Mouse (Mus musculus) cerebellum, postnatal 4 days (tissue): Measurements from ENCODE around the gene 1110051M20Rik.

Experiments used
- DNase-seq, 2 experiments: peaks; one replicate each; pipeline ENCODE4 v3.0.0; 2022; ENCODE audit warnings: low spot score in 2 of 2, mixed read lengths in 1 of 2

1110051M20Rik gene

DNA sequence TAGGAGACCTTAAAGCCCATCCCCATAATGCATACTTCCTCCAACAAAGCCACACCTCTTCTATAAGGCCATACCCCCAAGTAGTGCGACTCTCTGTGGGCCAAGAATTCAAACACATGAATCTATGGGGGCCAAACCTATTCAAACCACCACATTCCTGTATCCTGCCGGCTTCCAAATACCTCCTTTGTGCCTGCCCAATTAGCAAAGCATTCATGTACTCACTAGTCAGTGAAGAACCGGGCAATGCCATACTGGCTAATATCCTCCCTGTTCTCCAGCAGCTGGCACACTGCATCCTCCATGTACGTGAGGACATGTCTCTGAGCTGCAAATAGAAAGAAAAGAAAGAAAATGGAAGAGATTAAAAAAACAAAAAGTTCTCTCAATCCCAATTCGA, 22.9 kb downstream of the 1110051M20Rik start:
- no peak for DNase-seq

DNA sequence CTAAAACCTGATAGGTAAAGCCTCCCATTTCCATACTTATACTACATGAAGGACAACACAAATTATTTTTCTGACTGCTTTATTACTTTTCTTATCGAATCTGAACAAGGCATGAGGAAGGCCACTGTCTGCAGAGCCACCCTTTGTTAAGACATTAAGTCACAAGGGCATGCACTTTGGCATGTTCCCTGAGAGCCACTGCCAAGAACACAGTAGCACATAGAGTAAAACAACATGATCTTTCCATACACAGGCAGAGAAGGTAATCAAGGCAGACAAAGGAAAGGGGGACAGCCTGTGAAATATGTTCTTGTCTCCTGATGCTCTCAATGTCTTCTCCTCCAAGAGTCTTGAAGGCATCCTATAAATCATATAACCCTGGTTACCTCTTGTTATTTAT, 30.7 kb downstream of the 1110051M20Rik start:
- DNase-seq = no peak

DNA sequence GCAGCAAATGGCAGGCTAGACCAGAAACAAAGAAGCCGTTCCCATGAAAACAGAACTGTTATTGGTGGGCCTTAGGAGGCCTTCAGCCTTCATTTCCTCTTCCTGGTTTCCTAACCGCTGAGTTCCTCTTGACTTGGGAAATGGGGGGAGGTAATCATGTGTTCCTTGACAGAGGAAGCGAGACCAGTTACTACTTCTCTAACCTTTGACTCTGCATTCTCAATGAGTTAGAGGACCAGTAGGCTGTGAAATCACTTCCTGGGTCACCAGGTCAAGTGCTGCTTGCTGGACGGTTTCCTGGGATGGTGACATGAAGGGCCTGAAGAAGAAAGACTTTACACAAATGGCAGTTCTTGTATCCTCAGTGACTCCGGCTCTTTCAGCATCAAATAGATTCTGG, 32.1 kb downstream of the 1110051M20Rik start:
- no peak for DNase-seq

DNA sequence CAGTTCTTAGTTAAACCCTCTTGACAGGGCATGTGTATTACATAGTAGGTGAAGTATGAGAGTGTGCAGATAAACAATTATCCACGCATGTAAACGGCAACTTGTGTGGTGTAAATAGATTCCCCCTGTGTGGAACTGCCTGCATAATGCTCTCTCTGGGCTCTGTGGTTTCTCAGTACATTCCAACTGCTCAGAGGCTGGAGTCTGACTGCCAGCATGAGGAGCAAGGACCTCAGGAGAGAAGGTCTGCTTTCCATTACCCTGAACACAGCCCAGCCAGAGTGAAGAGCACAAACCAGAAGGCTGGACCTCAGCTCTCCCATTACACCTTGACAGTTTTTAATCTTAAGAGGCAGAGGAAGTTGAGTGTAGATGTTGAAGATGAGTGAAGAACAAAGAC, 33.0 kb downstream of the 1110051M20Rik start:
- DNase-seq = no peak

DNA sequence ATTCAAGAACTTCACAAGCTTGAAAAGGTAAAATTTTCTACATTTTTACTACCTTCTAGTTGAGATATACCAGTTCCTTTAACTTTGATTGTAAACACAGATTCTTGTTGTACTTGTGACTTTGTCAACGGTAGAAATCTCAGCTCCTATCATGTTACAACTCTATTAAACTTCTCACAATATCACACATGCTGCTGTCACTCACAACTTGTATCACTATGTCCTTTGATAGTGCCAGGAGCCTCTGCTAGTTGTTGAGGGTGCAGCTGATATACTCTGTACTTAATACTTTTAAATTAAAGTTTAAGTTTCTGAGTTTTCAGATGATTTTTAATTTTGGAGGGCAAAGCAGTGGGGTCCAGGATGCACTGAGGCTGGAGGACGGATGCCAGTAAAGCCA, 36.5 kb downstream of the 1110051M20Rik start:
- DNase-seq = no peak

DNA sequence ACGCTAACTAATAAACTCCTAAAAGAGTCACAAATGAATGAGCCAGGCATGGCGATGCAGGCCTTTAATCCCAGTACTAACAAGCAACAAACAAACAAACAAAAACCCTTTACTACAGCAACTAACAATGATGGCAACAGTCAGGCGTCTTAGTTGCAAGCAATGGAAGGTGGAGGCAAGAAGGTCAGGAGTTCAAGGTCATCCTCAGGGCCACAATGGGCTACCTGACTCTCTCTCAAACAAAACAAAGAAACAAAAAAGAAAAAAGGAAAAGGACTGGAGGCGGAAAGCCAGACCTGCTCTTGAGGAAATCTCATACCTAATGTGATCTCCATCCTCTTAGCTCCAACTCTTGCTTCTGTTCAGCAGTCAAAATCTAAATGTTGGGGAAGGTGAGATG, 39.4 kb downstream of the 1110051M20Rik start:
- no peak for DNase-seq

DNA sequence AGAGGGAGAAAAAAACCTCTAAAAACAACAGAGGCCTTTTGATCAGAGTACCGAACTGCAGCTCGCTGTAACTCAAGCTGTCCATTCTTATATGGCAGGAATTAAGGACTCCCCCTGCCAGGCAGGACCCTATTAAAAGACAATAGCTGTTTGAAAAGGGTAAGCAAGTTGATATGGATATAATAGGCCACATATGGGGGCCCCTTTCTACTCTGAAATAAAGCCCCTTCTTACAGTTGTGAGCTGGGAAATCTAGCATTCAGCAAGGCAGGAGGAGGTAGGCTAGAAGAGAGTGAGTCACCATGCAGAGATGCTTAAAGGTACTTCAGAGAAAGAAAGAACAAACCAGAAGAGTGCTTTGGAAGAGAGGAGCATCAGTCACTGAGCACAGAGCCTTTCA, 44.8 kb downstream of the 1110051M20Rik start:
- no peak for DNase-seq

DNA sequence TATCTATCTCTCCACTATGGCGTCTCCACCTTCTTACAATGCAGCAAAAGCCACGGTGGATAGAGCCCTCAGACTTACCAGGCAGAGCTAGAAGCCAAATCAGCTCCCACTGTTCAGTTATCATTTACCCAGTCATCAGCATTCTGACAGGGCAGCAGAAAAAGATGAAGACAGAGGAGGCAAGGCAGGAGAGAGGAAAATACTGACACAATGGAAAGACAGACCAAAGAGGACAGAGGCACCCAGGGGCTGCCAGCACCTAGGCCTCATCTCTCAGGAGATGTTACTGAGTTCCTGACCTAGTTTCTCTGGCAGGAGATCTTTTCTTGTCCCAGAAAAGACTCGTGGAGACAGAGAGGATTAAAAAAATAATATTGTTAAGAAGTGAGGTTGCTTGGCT, 45.3 kb downstream of the 1110051M20Rik start:
- no peak for DNase-seq

DNA sequence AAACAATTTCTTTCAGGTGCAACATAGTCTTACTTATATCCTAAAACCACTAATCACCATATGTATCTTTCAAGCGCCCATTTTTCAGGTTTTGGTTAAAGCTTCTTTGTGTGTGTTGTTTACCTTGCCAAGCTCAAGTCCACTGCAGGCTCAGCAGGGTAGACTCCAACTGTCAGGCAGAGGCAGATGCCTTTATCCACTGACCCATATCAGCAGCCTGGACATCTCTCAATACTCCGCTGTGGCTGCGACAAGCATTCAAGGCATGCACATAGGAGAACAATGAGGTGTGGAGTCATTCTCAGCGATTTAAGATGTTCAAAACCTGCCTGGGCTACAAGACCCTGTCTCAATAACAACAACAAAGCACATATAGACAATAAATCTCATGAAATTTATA, 50.4 kb downstream of the 1110051M20Rik start:
- DNase-seq = no peak

DNA sequence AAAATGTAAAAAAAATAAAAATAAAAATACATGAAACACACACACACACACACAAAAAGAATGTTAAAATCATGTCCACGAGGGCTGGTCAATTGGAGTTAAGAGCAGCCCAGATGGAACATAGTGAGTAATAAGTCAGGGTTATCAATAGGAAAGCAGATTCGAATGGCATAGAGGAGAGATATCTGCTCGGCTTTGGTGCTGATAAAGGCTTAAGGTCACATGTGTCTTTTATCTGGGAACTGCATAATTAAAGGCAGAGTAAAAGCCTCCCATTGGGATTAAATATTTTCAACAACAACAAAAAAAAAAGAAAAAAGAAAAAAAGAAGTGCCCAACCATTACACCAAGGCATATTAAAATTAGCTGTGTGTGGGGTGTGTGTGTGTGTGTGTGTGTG, 55.8 kb downstream of the 1110051M20Rik start:
- DNase-seq = no peak

DNA sequence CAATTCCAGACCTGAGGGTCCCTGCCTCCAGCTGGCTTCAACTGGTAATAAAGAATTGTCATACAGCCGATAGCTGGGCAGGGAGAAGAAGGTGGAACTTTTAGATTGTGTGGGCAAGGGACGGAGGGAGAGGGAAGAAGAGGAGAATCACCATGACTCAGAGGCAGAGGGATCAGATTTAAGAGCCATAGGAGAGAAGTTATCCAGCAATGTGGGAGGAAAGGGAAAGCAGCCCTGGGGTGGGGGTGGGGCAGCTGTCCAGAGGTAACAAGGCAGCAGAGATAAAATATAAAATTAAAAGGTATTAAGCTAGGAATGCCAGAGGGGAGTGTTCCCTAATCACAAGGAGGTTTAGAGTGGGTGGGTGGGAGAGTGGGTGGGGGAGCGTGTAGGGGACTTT, 56.2 kb downstream of the 1110051M20Rik start:
- DNase-seq = no peak

DNA sequence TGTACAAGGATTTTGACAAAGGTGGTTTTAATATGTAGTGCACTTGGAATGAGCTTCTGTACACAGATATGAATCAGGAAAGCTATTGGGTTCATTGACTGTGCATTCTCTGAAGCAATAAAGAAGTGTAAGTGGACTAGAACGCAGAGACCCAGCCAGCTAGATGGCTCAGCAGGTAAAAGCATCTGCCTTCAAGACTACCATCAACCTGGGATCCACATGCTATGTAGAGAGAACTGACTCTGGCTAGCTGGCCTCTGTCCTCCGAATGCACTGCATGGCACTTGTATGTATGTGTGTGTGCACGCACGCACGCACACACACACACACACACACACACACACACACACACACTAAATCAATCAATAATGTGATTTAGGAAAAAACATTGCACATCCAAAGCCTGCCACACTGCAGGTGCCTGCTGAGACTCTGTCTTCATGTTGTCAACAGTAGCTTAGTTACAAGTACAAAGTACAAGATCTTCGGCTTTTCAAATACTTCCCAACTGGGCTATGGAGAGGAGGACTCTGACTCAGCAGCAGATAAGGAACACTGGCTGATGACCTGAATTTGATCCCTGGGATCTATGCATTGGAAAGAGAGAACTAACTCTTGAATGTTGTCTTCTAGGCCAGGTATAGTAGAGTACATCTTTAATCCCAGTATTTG, 57.1 kb downstream of the 1110051M20Rik start:
- no peak for DNase-seq

DNA sequence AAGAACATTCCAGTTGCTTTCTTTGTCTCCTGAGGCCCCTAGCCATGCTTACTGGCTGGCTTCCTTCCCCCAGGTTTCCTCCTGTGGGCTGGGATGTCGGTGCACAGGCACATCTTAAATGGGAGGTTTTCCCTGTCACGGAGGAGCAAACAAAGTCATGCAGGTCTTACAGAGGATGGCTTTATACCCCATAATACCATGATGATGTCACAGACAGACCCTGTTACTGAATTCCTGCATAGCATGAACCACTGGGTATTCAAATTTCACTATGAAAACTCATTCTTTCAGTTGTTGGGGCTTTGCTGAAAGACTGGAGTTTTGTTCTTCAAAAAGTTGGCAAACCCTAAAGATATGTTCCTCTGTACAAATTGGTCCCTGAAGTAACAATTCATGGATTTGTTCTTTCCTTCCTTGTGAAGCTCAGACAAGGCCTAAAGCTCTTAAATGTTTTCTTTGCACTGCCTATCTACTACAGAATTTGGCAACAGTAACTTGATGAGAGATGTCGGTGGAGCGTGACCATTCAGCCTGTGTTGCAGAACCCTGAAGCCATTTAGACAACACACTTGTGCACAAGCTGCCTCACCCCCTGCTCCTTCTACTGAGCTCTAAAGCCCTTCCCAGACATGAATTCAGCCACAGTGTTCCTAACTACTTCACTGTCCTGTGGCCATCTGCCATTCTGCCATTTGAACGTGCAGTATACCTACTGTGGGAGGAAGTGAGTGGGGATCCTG, 57.8 kb downstream of the 1110051M20Rik start:
- no peak for DNase-seq

DNA sequence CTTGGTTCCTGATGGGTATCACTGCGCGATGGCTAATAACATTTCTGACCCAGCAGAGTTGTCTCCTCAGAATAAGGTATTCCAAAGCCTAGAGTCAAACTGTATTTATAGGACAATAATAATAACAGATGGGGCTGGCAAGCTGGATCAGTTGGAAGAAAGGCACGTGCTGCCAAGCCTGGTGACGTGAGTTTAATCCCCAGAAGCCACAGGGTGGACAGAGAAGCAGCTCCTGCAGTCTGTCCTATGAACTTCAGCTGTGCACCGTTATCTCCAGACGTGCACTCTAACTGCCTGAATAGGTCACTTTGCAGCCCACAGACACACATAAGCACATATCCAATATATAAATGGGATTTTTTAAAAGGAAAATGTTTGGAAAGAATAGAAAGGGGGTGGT, 61.2 kb downstream of the 1110051M20Rik start:
- DNase-seq = no peak

DNA sequence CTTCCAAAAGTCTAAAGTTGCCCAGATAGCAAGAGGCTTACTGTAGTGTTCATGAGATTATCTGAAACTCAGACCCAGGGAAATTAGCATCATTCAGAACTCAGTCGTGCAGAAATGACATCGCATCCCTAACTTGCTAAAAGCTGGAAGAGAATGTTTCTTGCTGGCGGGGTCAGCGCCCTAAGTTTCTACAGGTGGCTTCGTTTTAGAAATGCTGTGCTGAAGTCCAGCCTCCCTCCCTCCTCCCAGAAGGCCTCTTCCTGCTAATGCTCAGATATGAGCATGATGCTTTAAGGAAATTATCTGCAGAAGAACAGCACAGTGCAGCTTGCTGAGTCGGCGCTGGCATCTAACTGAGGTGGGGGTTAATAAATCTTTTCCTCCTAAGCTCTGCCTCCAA, 67.5 kb downstream of the 1110051M20Rik start:
- DNase-seq = no peak

DNA sequence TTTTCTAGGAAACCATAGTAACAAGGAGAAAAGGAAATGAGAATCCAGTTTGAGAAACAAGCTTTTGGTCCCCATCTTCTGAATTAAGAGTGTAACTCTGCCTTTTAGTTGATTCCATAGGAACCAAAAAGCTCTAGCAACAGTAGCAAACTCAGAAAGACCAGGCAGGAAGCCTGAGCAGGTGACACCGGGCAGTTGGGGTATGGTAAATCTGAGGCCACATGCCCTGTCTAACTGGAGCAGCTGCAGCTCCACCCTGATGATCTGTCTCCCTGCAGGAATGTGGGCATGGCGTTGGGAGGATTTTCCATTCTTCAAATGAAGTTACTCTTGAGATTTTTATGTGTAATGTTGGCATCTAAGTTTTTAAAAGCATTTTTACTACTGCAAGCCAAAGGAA, 74.2 kb downstream of the 1110051M20Rik start:
- DNase-seq = no peak

DNA sequence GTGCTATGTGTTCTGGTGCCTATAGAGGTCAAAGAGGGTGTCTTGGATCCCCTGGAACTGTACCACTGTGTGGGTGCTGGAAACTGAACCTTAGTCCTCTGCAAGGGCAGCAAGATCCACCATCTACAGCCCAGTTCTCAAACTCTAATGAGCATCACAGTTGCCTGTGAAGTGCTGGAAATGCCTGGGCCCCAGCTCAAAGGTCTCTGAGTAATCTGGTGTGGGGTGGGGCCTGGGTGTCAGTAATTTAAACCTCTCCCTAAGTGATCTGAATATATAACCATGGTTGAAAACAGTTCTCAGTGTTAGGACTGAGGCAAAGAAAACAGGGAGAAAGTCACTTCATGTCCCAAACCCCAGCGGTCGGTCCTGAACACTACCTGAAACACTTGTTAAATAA, 81.2 kb downstream of the 1110051M20Rik start:
- no peak for DNase-seq

DNA sequence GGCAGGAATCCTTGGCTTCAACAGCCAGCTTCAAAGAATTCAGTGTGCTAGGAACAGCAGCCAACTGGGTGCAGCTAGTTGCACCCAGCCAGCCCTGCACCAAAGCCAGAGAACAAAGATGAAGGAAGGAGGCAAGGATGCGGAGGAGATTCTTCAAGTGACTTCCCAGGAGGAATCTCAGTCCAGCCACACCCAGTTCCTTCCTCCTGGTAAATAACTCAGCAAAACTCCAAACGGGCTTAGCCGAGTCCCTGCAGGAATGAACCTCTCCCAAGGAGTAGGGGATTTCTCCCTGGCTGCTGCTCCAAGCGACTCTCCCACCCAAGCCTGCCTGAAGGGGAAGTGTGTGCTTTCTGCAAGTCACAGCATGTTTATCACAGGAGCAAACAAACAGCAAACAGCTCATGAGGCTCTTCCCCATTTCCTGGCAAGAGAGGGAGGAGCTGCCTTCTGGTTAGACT, 83.4 kb downstream of the 1110051M20Rik start:
- no peak for DNase-seq

DNA sequence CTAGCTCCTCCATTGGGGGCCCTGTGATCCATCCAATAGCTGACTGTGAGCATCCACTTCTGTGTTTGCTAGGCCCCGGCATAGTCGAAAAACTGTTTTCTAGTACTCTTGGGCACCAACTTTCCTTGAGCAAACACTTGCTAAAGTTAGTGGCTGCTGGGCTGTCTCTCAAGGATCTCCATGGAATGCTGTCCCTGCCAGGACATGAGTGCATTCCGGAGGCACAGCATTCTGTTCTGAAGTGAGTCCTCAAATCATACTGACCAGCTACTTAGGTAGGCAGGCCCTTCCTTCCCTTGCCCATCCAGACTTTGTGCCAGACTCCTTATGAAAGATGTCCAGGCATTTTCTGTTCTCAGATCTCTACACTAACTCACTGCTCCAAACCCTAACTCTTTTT, 88.7 kb downstream of the 1110051M20Rik start:
- no peak for DNase-seq

DNA sequence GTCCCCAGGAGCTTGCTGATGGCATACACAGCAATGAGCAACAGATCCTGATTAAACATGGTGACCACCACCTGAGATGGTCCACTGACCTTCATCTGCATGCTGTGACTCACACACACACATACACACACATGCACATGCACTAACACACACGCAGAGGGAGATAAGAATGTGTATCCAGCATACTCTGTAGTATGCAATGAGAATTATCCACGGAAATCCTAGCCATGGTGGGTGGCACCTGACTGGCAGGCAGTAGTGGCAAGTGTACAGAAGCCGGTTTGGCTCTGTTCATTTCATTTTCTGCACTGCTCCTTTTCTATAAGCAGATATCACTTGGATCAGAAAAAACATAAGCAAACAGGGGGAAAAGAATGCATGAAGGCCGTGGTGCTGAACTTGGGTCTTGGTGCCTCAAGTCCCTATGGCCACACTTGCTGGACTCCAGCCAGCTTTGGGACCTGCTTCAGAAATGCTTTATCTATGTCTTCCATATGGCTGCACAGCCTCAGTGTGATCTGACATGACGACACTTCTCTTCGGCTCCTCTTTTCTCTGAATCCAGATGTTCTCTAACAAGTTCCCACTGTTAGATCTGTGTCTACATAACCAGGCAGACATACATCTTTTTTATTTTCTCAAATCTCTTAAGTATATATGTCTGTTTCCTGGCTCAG, 89.6 kb downstream of the 1110051M20Rik start:
- no peak for DNase-seq

DNA sequence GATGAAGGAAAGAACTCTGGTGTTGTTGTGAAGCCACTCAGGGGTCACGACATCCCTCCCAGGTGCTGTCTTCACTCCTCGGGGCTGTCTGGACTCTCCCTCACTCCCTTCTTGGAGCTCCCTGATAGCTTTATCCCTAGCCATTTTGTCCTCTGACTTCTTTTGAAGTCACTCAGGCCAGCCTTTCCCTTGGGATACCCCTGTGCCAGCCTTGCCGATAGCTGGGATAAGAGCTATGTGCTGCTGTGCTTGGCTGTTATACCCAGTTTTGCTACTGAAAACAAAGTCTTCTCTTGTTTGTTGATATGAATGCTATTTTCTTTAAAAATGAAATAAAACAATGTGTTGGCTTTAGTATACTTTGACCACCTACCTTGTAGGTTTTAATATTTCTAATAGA, 90.7 kb downstream of the 1110051M20Rik start:
- DNase-seq = no peak

DNA sequence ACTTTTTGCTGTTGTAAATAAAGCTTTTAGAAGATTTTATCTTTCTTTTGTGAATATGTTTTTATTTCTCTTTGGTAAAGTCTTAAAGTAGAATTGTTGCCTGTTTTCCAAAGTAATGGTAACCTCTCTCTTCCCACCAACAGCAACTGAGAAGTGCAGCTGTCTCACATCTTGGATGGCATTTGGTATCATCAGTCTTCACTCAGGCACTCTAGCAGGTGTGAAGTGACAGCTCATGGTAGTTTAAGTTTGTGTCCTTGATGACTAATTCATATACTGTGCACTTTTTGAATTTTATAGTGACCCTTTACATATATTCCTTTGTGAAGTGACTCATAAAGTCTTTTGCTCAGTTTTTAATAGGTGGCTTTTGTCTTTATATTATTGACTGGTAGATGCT, 92.7 kb downstream of the 1110051M20Rik start:
- no peak for DNase-seq

DNA sequence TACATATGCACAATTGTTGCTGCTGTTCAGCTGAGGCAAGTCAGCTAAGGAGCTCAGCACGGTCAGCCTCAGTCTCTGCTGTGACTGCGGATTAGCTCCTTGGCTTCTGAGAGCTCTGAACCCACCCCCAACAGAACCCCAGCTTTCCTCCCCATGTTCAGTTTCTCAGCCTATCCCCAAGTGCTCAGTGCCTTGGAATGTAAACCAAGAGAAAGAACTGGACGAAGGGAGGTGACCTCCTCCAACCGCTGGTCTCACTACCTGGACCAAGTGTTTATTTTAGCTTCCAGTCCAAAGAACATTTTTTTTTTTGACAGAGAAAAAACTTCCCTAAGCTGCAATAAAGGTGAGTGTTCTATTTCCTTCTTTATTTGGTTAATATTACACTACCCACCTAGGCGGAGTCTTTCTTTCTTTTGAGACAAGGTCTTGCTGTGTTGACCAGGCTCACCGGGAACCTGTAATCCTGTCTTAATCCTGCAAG, 94.5 kb downstream of the 1110051M20Rik start:
- DNase-seq = no peak
